ENCODE assay signal across 8 mouse cellular contexts in the genomic region with DNA sequence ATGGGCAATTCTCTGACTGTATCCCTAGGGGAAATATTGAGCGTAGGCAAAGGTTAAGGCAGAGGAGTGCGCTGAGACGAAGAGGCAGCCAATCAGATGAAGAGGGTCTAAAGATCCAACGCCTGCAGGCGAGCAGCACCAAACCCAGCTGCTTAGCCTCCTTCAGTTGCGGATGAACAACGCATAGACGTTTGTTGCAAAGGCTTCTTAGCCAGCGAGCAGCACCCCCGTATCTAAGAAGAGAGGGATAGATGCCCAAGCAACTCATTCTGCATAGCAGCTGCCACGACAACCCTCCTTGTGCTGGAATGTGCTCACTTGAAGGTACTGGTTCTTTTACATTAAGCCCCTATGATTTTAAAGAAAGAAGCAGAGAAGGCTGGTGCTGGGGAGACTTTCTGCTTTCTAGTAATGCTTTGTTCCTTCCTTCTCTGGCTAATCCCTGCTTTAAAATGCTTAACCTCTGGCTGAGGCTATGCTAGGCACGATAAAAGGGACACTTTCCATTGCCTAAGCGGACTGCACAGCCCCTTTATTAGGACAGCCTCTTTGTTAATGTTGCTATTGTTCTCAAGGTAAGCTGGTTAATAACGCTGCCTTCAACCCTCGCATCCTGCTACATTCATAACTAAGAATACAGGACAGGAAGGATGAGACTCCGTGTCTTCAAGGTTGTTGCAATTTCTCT. TPM values are rescaled to one million over a fixed set of nuclear protein-coding genes. Genes with fewer than 3 reads are reported as not detected.
DNase-seq lines count a peak whose midpoint lies in the region; ATAC-seq lines count a peak whose summit lies in the region.

A gene (plus strand): TSS at position 155 of the 688 bp plus-strand sequence.

- peak; percentile 28 for DNase-seq in layer of hippocampus, adult 11-12 months (ENCODE audit: low spot score)
- no peak for DNase-seq in layer of hippocampus, adult 9-10 months (ENCODE audit: low spot score)
- DNase-seq in embryo, embryonic 9.5 days (ENCODE audit: extremely low spot score), result peak; percentile 31
- DNase-seq in gastrocnemius, postnatal 25 days, result no peak
- DNase-seq in ovary, postnatal 10 days (ENCODE audit: low spot score), result no peak
- no peak for DNase-seq in urinary bladder, postnatal 10 days (ENCODE audit: low spot score)

- no peaks in the 10 kb centered on the region for H3K4me1 ChIP-seq in intestine, embryonic 16.5 days (ENCODE audit: control insufficient read depth, insufficient read depth, low read length)
- peaks cover 26% of the 10 kb centered on the region for H3K4me1 ChIP-seq in midbrain, embryonic 13.5 days (replicated peaks)

- no peak for ATAC-seq in intestine, embryonic 16.5 days
- ATAC-seq in midbrain, embryonic 13.5 days, result peak; percentile 96

- no peak within 1 kb of the TSS for H3K9ac ChIP-seq in intestine, embryonic 16.5 days (ENCODE audit: low read depth, low read length)
- H3K9ac ChIP-seq in midbrain, embryonic 13.5 days (replicated peaks), result peak within 1 kb of the TSS; percentile 78

- H3K4me2 ChIP-seq in intestine, embryonic 16.5 days (ENCODE audit: low read depth, low read length), result no peak within 1 kb of the TSS
- peak within 1 kb of the TSS; percentile 59 for H3K4me2 ChIP-seq in midbrain, embryonic 13.5 days (replicated peaks)

- 23% methylated on average over 16 of the region's 16 CpGs for WGBS in intestine, embryonic 16.5 days
- 2% methylated on average over 16 of the region's 16 CpGs for WGBS in midbrain, embryonic 13.5 days

- H3K4me3 ChIP-seq in intestine, embryonic 16.5 days (ENCODE audit: low read length), result 0 out of 2 replicates have a peak within 1 kb of the TSS, but pooled peaks have one; percentile 2
- peak within 1 kb of the TSS; percentile 50 for H3K4me3 ChIP-seq in midbrain, embryonic 13.5 days (replicated peaks)

- no peaks in the 10 kb centered on the region for H3K9me3 ChIP-seq in intestine, embryonic 16.5 days (ENCODE audit: control insufficient read depth, low read length)
- no peaks in the 10 kb centered on the region for H3K9me3 ChIP-seq in midbrain, embryonic 13.5 days

- no peaks in the 10 kb centered on the region for H3K27me3 ChIP-seq in intestine, embryonic 16.5 days (replicated peaks; ENCODE audit: control insufficient read depth, insufficient read depth, low read length)
- no peaks in the 10 kb centered on the region for H3K27me3 ChIP-seq in midbrain, embryonic 13.5 days

- no peak within 1 kb of the TSS for H3K27ac ChIP-seq in intestine, embryonic 16.5 days (ENCODE audit: low read length)
- H3K27ac ChIP-seq in midbrain, embryonic 13.5 days, result peak within 1 kb of the TSS; percentile 95

- H3K36me3 ChIP-seq in intestine, embryonic 16.5 days (ENCODE audit: control insufficient read depth, insufficient read depth, low read length), result no peaks in the 10 kb centered on the region
- no peaks in the 10 kb centered on the region for H3K36me3 ChIP-seq in midbrain, embryonic 13.5 days

RNA-seq across cellular contexts. Expression of the gene that starts here (rescaled TPM):
- total RNA-seq in gastrocnemius, postnatal 25 days (2021), result 10 to 100 TPM; 21.0 to 21.5 TPM
- 19.1 and 19.4 TPM in 2 replicates for polyA plus RNA-seq in intestine, embryonic 16.5 days (2015; fragmentation: Nextera tagmentation; extraction: Ambion mirVana)
- 77.9 and 79.9 TPM in 2 replicates for polyA plus RNA-seq in midbrain, embryonic 13.5 days (2015; fragmentation: Nextera tagmentation; extraction: Ambion mirVana)

Comparison
In these comparisons a context has a peak if more than half of its experiments do, and no peak if none do; other contexts are left out.
1. DNase-seq: peak in layer of hippocampus, adult 11-12 months (single experiment) and embryo, embryonic 9.5 days (single experiment); none in layer of hippocampus, adult 9-10 months (single experiment), gastrocnemius, postnatal 25 days (single experiment), ovary, postnatal 10 days (single experiment) and urinary bladder, postnatal 10 days (single experiment).